Mouse (Mus musculus): ENCODE data around the gene Ube2a.

- TF ChIP-seq MAX (IDR thresholded peaks at IDR 0.05; ENCODE audit: low read depth) (no peak), POLR2A (IDR thresholded peaks at IDR 0.05; ENCODE audit: insufficient read length, low read depth) (no peak), CEBPB (IDR thresholded peaks at IDR 0.05; ENCODE audit: insufficient read depth, poor library complexity, severe bottlenecking) (no peak), E2F4 (IDR thresholded peaks at IDR 0.05; ENCODE audit: insufficient read depth) (no peak), POLR2AphosphoS2 (IDR thresholded peaks at IDR 0.05; ENCODE audit: insufficient read length, low read depth) (no peak)
Measured at GRCm38 (mm10) chrX:36843346-36843990, 30.2 kb upstream of the Ube2a start.
